Mouse (Mus musculus): Measurements from ENCODE around the gene Plcb2.

DNA sequence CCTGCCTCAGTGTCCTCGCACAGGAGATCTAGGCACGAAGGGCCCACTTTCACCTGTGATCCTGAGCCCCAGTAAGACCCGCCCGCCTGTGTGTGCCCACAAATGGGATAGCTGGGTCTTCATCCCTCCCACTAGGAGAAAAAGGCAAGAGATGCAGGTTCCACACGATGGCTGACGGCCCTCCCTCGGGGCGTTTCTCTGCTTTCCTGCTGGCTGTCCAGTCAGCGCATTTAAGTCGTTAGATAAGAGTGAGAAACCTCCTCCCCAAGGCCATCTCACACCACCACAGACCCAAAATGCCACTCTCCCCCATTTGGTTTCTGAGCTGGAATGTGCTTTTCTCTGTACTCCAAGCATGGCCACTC is 34.5 kb upstream of the Plcb2 start:
- no peak for TF ChIP-seq CTCF (IDR thresholded peaks at IDR 0.05; ENCODE audit: extremely low read depth, insufficient read depth, insufficient read length, insufficient replicate concordance)
- TF ChIP-seq POLR2A (IDR thresholded peaks at IDR 0.05; ENCODE audit: low read depth, low read length): no peak

All from spleen, adult 2 months (tissue).